Mouse (Mus musculus) central nervous system, embryonic 14 days (tissue): ENCODE data around the gene Ppp3r1. TPM values are rescaled to one million over a fixed set of nuclear protein-coding genes. Genes with fewer than 3 reads are reported as not detected.

Experiments
- polyA plus RNA-seq: library from polyadenylated mRNA; depleted of rRNA; stranded (reverse); fragments of >200 nt; gene quantifications from 2 replicates; pipeline ENCODE4 v1.2.3, GENCODE M21; 2012; rRNA removed

Gene Ppp3r1
- polyA plus RNA-seq: 105 and 118 TPM in 2 replicates

DNA sequence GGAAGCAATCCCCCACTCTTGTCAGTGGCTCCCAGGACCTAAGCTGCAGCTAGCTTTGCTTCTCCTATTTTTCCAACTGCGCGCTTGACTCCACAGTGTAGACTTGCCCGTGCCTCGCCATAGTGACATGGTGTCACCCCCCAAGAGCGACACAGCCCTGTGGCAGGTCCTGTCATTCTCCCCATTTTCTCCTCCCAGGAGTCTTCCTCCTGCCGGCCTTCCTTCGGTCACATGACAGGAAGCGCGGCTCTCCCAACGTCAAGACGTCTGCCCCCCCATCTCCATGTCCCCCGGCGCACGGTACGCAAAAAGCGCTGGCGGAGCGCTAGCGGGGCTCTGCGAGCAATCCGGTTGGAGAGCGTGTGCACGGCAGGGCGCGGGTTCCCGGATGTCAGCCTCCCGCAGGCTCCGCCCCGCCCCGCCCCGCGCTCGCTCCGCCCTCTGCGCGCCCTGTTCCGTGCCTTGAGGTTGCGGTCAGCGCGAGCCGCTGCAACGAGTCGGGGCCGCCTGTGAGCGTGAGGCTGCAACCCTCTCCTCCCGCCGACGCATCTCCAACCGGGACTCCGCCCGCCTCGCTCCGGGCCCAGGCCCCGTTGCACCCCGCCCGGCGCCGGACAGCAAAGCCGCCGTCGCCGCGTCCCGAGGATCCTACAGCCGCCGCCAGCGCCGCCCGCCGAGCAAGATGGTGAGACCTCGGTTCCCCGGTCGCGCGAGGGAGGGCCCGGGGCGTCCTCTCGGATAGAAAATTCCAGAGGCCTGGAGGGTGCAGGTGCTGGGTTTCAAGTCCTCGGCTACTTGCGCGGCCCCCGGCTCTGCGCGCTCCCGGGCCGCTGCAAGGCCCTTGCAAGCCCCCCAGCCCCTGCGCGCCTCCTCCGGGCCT lies at the start of gene Ppp3r1:
TSS of gene Ppp3r1 (plus strand) at position 406 of the 880 bp plus-strand sequence.

GRCm38 (mm10) chr11:17181807-17182206 lies 22.7 kb downstream of the Ppp3r1 start, which contains the start of gene Wdr92:
Gene Wdr92 (plus strand): TSS chr11:17182107.

GRCm38 (mm10) chr11:17211258-17212140 lies 52.4 kb downstream of the Ppp3r1 start, which contains the start of gene Pno1:
Gene Pno1 (minus strand): TSS chr11:17211568.

Other genes starting within 250 kb of the Ppp3r1 start
- gene Fbxo48, start 207.9 kb upstream of the Ppp3r1 start, polyA plus RNA-seq: 2.4 and 3.2 TPM in 2 replicates
- 97.8 and 98.3 TPM in 2 replicates for gene Cnrip1, start 107.7 kb upstream of the Ppp3r1 start, polyA plus RNA-seq
- 3.8 and 4.4 TPM in 2 replicates for gene Plek, start 106.9 kb upstream of the Ppp3r1 start, polyA plus RNA-seq
- 11.7 and 12.9 TPM in 2 replicates for gene Wdr92, start 22.8 kb downstream of the Ppp3r1 start, polyA plus RNA-seq
- gene Pno1, start 52.3 kb downstream of the Ppp3r1 start, polyA plus RNA-seq: 14.8 and 16.1 TPM in 2 replicates
- 79.6 and 100 TPM in 2 replicates for gene C1d, start 98.3 kb downstream of the Ppp3r1 start, polyA plus RNA-seq